Mouse (Mus musculus) heart, adult 11 months (tissue): Measurements from ENCODE around the gene AC140267.1.
A peak's percentile ranks its signal among the peaks of the same experiment; 100 is the strongest.

Experiments used
- DNase-seq: peaks from one replicate; pipeline ENCODE4 v3.0.0; 2022

Gene AC140267.1

GRCm38 (mm10) chr15:80266281-80266680 is 30.6 kb downstream of the AC140267.1 start:
- peak; percentile 94 for DNase-seq

- DNase-seq: no peak
Measured at GRCm38 (mm10) chr15:80271858-80272396, 36.3 kb downstream of the AC140267.1 start.

GRCm38 (mm10) chr15:80277107-80277506 is 41.5 kb downstream of the AC140267.1 start:
- no peak for DNase-seq

GRCm38 (mm10) chr15:80277625-80278024 is 42.0 kb downstream of the AC140267.1 start:
- DNase-seq: no peak

GRCm38 (mm10) chr15:80278121-80278759 is 42.6 kb downstream of the AC140267.1 start:
- no peak for DNase-seq

GRCm38 (mm10) chr15:80279053-80279452 is 43.4 kb downstream of the AC140267.1 start:
- DNase-seq: no peak

- no peak for DNase-seq
Measured at GRCm38 (mm10) chr15:80280646-80281045, 45.0 kb downstream of the AC140267.1 start.
